Mouse (Mus musculus) left cerebral cortex, postnatal 25 days (tissue): Measurements from ENCODE around the gene Nup133. TPM values are rescaled to one million over a fixed set of nuclear protein-coding genes. Genes with fewer than 3 reads are reported as not detected.

ENCODE experiments used
- DNase-seq, 2 experiments: peaks; one replicate each; pipeline ENCODE4 v3.0.0; 2022; ENCODE audit warnings: low spot score in 2 of 2, mixed read lengths in 1 of 2
- intact Hi-C: fragments of 180-260 bp; cut with DNase I; formaldehyde crosslinking; loops from one replicate; pipeline ENCODE4 v1.15.1; 2025
- total RNA-seq, 2 experiments: library from RNA; stranded (reverse); gene quantifications; 2 replicates each; pipeline ENCODE4 v1.2.3; 2021

Gene Nup133
- total RNA-seq, 2 experiments from 2014 or later: 20.8 to 24.1 TPM

DNA sequence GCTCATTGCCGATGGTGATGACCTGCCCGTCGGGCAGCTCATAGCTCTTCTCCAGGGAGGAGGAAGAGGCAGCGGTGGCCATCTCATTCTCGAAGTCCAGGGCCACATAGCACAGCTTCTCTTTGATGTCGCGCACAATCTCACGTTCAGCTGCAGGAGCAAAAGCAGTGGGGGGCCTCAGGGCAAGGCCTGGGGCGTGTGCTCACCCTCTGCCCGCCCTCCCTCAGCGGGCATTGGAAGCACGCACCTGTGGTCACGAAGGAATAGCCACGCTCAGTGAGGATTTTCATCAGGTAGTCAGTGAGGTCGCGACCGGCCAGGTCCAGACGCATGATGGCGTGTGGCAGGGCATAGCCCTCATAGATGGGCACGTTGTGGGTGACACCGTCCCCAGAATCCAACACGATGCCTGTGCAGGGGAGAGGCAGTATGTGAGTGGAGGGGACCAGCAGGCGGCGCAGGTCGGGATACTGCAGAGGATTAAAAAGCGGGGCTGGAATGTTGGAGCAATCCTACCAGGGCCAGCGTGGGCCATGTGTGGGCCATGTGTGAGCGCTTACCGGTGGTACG lies 56.4 kb downstream of the Nup133 start:
- intact Hi-C loops: no loop called here
- DNase-seq: peak in 1 of 2 experiments; percentile 55

DNA sequence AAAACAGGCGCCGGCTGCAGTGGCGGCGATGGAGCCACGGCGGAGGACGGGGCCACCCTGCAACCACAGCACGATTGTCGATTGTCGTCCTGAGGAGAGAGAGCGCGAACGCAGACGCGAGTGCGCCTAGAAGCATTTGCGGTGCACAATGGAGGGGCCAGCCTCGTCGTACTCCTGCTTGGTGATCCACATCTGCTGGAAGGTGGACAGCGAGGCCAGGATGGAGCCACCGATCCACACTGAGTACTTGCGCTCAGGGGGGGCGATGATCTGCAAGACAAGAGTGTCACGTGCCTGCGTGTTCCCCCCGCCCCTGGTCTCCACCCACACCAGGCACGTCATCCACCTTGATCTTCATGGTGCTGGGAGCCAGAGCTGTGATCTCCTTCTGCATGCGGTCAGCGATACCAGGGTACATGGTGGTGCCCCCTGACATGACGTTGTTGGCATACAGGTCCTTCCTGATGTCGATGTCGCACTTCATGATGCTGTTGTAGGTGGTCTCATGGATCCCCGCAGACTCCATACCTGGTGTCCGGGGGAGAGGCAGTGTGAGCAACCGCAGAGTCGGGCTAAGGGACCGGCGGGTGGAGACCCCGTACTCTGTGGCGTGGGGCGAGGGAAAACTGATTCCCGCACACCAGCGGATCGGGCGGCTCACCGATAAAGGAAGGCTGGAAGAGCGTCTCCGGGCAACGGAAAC lies 57.0 kb downstream of the Nup133 start:
- peak; percentile 86 to 94 for DNase-seq
- intact Hi-C loops: no loop called here

DNA sequence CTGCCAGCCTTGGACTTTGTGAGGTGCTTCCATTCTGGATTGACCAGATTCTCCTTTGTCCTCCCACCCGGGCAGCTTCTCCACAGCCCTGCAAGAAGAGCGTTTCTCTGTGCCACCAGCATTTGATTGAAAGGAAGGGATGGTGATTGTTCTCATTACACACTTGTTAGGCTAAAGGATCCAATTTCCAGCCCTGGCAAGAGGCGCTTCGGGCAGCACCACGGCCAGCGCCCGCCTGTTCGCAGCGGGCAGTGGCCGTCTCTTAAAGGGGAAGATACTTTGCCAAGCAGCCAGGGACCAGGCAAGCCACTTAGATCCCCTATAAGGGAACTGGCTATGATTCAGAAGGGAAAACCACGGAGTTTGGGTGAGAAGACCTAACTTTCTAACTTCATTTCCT lies 57.8 kb downstream of the Nup133 start:
- intact Hi-C loops: no loop called here
- no peak for DNase-seq

DNA sequence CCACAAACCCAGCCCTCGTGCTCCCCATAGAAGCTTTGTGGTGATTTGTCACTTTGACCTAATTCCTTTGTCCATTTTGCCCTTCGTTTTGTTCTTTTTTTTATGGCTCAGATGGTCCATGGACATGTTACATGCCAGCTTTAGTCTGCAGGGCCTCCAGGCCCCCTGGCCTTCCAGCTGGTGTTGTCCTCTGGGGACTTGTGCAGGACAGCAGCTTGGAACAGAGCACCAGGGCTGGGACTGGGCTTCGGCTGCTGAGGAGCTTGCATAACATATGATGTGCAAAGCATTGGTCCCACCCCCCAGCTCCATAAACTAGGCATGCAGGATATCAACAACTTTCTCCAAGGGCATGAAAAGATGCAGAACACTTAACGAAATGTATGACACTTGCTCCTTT lies 59.3 kb downstream of the Nup133 start:
- no peak for DNase-seq
- intact Hi-C loops: no loop called here

DNA sequence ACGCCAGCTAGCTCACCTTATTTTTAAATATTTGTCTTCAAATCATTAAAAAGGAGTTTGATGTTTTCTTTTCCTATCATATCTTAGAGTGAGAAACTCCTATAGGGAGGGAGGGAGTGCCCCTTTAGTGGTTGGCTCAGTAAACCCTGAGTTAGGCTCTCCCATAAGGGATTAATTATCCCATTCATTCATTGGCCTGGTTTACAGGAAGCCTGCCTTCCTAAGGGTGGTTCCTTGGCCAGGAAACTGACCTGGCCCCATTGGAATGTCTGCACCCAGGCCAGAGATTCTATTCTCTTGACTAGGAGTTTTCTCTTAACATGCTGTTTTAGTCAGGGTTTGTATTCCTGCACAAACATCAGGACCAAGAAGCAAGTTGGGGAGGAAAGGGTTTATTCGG lies 61.1 kb downstream of the Nup133 start:
- intact Hi-C loops: no loop called here
- no peak for DNase-seq

DNA sequence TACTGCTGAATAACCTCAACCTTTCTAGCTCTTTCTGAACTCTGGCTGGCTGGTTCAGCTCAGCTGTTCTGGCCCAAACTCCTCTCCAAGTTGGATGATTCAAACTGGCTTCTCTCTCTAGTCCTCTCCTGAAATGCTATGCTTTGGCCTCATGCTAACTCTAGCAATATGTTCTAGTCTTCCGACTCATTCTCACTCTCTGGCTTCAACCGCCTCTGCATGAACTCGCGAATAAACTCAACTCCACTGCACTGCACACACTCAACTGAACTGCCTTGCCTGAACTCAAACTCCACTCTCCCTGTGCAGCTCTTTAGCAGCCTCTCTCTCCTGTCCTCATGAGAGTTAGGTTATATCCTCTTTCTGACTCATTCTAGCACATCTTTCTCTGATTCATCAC lies 61.9 kb downstream of the Nup133 start:
- DNase-seq: peak in 1 of 2 experiments; percentile 60
- intact Hi-C loops: no loop called here

DNA sequence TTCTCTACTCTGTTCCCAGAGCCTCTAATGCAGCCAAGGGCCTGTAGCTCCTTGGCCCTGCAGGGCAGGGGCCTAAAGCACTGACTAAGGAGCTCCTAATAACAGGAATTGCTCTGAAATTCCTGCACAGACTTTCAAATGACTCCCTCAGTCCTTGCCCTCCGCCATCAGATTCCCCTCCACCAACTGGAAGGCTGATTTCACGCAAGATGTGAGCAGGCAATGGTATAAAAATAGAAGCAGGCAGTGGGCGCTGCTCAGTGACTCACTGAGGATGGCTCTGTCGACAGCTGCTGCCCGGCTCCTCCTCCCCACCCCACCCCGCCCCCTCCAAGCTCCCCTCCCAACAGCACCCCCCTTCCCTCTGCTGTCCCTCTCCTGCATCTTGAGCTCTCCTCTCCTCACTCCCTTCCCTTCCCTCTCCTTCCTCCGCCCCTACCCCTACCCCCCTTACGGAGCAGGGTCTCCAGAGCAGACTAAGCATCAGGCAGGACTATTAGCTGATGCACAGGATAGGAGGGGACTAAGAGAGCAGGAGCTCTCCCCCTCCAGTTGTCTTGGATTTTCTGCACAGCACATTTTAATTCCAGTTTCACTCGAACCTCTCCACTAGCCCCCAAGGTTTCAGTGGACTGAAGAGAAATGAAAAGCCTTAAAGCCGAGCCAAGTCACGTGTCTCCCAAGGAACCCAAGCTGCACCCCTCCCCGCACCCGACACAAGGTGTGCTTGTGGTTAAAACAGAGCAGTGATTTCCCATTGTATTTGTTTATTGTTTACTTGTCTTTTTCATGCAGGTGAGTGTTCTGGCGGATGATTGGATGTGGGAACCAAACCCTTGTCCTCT lies 64.1 kb downstream of the Nup133 start:
- DNase-seq: peak; percentile 79 to 96
- intact Hi-C loops: loop anchor here (1.0 to 2.0 kb wide), 2 partner anchors 26 to 44 kb away; no protein-coding TSS in a partner anchor

DNA sequence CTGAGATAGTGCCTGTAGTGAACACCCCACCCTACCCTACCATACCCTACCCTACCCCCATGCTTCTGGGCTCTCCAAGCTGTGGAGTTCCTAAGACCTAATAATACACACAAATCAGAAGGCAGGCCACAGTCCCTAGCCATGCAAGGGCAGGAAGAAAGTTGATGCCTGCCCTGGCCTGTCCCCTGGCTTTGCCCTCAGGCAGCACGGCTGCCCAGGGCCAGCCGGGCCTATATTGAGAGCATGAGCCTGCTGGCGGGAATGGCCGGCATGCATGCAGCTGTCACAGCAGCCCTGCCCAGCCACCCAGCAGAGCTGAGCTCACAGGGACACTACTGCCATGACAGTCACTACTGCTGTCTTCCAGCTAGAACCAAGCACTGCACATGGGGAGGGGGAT lies 66.0 kb downstream of the Nup133 start:
- intact Hi-C loops: no loop called here
- no peak for DNase-seq

DNA sequence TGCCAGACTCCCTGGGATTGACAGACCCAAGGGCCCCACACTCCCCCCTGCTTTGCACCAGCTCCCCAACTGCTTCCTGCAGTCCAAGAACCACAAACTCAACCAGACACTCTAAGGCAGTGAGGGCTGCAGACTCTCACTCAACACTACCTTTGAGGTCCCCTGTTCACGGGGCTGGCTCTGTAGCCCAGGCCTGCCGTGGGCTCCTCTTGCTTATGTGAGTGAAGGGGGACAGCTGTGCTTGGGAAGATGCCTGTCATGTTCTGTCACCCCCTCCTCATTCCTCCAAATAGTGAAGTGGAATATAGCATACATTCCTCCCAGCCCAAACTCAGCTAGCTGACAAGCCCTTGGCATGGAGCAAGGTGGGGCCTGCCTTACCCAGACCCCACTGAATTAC lies 66.7 kb downstream of the Nup133 start:
- intact Hi-C loops: no loop called here
- DNase-seq: no peak

DNA sequence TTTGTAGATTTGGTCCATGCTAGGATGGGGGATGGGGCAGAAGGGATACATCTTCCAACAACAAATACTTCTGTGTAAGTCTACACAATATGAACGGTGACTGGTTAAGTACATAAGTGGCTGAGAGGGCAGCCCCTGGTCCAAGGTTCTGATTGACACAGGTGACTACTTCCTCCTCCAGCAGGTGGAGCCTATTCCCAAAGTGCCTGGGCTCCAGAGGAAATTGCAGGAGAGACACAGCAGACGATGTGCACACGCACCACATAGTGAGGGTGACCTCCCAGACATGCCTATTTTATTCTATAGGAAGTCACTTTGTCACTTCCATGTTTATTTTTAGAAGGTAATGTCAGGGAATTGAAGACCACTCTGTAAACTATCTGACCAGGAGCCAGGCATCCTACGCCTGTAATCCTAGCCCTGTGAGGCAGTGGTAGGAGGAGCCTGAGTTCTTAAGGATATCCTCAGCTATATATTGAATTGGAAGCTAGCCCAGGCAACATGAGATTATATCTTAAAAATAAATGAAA lies 68.2 kb downstream of the Nup133 start:
- intact Hi-C loops: no loop called here
- peak in 1 of 2 experiments; percentile 66 for DNase-seq

DNA sequence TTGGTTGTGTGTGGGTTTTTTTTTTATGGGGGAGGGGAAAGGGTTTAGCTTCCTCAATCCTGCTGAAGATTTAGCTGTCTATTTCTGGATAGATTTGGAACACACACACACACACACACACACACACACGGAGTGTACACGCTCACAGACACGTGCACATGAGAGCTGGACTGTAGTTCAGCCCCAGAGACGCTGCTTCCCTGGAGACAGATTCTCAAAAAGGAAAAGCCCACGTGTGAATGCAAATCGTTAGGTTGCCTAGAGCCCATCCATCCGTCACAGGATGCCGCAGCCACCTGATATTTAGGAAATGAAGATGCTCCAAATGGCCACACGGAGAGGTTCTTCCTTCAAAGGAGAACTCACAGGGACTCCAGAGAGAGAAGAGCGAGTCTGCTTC lies 68.8 kb downstream of the Nup133 start:
- DNase-seq: peak; percentile 84 to 96

DNA sequence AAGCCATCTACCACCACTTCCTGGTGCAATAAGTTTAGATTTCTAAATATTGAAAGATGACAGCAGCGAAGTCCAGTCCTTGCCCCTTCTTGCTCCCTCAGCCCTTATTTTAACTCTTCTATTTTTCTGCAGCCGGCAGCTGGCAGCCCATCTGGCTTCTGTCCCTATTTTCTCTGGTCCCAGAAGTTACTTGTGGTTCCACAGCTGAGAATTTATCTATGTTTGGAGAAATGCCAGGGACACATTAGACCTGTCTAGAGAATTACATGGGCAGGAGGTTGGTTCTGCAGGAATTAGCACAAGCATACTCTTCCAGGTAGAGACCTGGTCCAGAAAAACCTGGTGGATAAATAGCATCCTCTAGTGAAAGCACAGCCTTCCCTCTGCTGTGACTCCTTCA lies 71.2 kb downstream of the Nup133 start:
- intact Hi-C loops: no loop called here
- DNase-seq: peak in 1 of 2 experiments; percentile 53

More for the DNA sequence above, 68.8 kb downstream of the Nup133 start:
- intact Hi-C loops: no loop called here

DNA sequence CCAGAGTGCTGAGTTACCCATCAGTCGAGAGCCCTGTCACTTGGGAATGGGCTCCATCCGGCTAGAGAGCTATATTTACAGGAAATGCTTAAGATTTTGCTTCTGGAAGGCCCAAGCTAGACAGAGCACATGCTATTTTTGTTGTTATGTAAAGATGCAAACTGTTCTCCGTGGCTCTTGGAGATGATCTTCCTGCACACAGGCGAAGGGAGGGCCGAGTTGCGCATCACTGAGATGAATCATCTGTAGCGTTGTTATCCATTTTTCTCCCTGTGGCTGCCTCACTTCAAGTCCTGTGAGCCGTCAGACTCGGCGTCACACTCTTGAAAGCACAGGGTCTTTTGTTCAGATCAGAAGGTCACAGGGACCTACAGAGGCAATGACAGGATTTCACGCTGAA lies 74.7 kb downstream of the Nup133 start:
- DNase-seq: peak in 1 of 2 experiments; percentile 88
- intact Hi-C loops: no loop called here

DNA sequence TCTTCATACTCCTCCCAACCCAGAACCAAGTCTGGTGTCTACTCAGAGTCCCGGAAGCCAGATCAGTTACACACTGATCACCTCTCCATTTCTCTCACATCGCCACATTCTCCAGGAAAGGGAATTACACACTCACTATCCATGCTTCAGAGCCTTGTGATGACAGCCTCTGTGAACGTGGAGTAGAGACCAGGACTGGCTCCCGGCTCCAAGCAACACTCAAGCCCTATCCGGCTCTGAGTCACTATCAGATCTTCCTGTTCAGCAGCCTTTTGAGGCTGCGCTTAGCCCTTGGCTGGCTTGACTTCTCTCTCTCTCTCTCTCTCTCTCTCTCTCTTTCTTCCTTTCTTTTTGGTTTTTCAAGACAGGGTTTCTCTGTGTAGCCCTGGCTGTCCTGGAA lies 75.7 kb downstream of the Nup133 start:
- no peak for DNase-seq
- intact Hi-C loops: no loop called here

DNA sequence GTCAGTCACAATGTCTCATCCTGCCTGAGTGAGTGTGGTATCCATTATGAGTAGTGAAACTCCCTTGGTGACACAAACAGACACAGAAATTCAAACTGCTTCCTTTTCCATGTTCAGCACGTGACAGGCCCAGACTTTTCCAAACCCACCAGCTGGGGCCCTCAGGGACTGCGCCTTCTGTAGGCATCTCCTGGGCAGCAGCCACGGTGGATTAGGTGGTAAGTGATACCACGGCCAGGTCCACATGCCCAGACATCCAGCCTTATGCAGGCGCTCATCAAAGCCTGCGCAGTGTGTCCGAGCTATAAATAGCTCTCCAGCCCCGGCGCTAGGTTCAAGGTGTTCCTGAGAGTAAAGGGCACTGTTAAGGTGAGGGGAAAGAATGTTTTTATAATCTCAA lies 77.0 kb downstream of the Nup133 start:
- intact Hi-C loops: no loop called here
- DNase-seq: no peak

DNA sequence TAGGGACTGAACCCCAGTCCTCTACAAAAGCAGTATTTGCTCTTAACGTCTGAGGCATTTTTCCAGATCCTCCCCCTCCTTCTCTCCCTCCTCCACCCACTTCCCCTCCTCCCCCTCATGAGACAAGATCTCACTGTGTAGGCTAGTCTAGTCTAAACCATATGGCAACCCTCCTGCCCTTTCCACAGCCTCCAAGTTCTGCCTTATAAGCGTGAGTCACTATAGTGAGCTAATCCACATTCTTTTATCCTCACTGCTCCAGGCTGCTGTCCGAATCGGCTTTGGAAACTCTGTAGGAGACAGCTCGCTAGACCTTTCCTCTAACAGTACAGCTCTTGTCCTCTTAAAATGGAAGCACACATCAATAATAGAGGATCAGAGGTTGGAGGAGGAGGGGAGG lies 82.1 kb downstream of the Nup133 start:
- no peak for DNase-seq
- intact Hi-C loops: no loop called here

DNA sequence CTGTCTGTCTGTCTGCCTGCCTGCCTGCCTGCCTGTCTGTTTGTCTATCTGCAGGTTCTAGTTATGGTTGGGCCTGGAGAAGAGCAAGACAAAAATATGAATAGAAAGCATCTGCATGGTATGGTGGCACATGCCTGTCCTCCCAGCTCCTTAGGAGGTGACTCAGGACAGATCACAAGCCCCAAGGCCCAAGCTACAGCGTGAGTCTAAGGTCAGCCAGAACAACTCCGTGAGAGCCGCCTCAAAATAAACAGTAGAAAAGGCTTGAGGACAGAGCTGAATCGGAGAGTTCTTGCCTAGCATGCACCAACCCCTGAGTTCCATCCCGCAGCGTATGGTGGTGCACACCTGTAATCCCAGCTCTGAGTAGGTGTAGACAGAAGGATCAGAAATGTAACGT lies 83.3 kb downstream of the Nup133 start:
- DNase-seq: no peak
- intact Hi-C loops: no loop called here

DNA sequence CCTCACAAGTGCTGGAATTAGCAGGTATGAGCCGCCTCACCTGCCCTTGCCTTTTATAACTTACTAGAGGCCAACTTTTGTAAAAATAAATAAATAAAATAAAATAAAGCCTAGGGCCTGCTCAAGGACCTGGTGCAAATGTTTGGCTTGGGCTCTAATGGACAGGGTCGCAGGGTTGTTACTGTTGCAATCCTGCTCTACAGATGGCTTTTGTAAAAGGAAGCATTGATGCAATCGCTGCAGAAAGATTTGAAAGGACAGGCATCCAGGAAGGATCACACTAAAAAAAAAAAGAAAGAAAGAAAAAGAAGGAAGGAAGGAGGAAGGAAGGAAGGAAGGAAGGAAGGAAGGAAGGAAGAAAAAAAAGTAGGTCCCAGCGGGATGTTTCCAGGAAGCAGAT lies 88.7 kb downstream of the Nup133 start:
- no peak for DNase-seq
- intact Hi-C loops: no loop called here

DNA sequence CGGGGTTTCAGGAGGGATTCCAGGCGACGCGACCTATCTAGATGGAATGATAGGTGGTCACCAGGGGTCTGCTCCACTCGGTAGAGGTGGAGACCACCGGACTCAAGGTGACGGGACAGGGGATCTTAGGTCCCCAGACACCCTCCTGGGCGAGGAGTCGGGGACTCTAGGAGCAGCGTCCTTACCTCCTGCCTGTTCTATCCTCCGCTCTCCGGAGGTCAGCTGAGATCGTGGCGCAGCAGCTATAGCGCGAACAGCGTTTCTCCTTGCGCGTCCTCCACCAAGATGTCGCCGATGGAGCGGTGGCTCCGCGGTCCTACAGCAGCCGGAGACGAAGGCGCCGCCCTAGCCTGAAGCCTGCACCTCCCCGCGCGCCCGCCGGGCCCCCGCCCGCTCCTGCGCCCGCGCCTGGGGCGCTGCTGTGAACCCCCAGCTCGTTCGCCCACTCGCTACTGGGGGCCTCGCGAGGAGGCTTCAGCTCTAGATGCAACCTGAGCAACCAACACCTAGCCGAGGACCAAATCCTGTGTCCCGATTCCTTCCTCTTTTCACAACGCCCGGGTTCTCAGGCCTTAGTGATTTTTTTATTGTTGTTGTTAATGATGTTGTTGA lies 89.3 kb downstream of the Nup133 start, which contains the start of gene Ccsap:
Ccsap (minus strand) TSS at position 562 of the 612 bp plus-strand sequence.
- DNase-seq: peak; percentile 70 to 76
- intact Hi-C loops: loop anchor here (1.0 kb wide), 2 partner anchors 18 to 26 kb away; no protein-coding TSS in a partner anchor
